Mouse (Mus musculus): Measurements from ENCODE around the gene Ryr3. TPM values are rescaled to one million over a fixed set of nuclear protein-coding genes. Genes with fewer than 3 reads are reported as not detected.

Ryr3 gene
- polyA plus RNA-seq, 1 experiment, result not detected

- Histone ChIP-seq H3K9me3 (no peaks in the 10 kb centered on the region), H3K36me3 (replicated peaks; ENCODE audit: low read length) (no peaks in the 10 kb centered on the region), H3K27me3 (replicated peaks) (no peaks in the 10 kb centered on the region), H3K4me1 (no peaks in the 10 kb centered on the region), H3K4me3 (replicated peaks) (no peak overlapping the region)
- TF ChIP-seq FLI1 (IDR thresholded peaks at IDR 0.05; ENCODE audit: low read length) (no peak), GATA1 (IDR thresholded peaks at IDR 0.05; ENCODE audit: borderline replicate concordance, low read length) (no peak)
Observed at GRCm38 (mm10) chr2:112881376-112881775, 335.5 kb downstream of the Ryr3 start.

GRCm38 (mm10) chr2:112877404-112877803 lies 339.5 kb downstream of the Ryr3 start:
- H3K9me3 ChIP-seq, result no peaks in the 10 kb centered on the region
- TF ChIP-seq GATA1 (IDR thresholded peaks at IDR 0.05; ENCODE audit: borderline replicate concordance, low read length) (no peak), FLI1 (IDR thresholded peaks at IDR 0.05; ENCODE audit: low read length) (no peak)
- H3K4me3 ChIP-seq (replicated peaks), result no peak overlapping the region
- no peaks in the 10 kb centered on the region for H3K27me3 ChIP-seq (replicated peaks)
- H3K36me3 ChIP-seq (replicated peaks; ENCODE audit: low read length), result no peaks in the 10 kb centered on the region
- no peaks in the 10 kb centered on the region for H3K4me1 ChIP-seq

GRCm38 (mm10) chr2:112866043-112866551 lies 350.8 kb downstream of the Ryr3 start:
- Histone ChIP-seq H3K27me3 (replicated peaks) (no peaks in the 10 kb centered on the region), H3K4me1 (no peaks in the 10 kb centered on the region), H3K4me3 (replicated peaks) (no peak overlapping the region), H3K9me3 (no peaks in the 10 kb centered on the region), H3K36me3 (replicated peaks; ENCODE audit: low read length) (no peaks in the 10 kb centered on the region)
- no peak for TF ChIP-seq FLI1 (IDR thresholded peaks at IDR 0.05; ENCODE audit: low read length)
- TF ChIP-seq GATA1 (IDR thresholded peaks at IDR 0.05; ENCODE audit: borderline replicate concordance, low read length), result no peak

GRCm38 (mm10) chr2:112861792-112862191 lies 355.1 kb downstream of the Ryr3 start:
- TF ChIP-seq GATA1 (IDR thresholded peaks at IDR 0.05; ENCODE audit: borderline replicate concordance, low read length) (no peak), FLI1 (IDR thresholded peaks at IDR 0.05; ENCODE audit: low read length) (no peak)
- Histone ChIP-seq H3K36me3 (replicated peaks; ENCODE audit: low read length) (no peaks in the 10 kb centered on the region), H3K4me3 (replicated peaks) (no peak overlapping the region), H3K9me3 (no peaks in the 10 kb centered on the region), H3K27me3 (replicated peaks) (no peaks in the 10 kb centered on the region), H3K4me1 (no peaks in the 10 kb centered on the region)

- TF ChIP-seq FLI1 (IDR thresholded peaks at IDR 0.05; ENCODE audit: low read length) (no peak), GATA1 (IDR thresholded peaks at IDR 0.05; ENCODE audit: borderline replicate concordance, low read length) (no peak)
- Histone ChIP-seq H3K36me3 (replicated peaks; ENCODE audit: low read length) (no peaks in the 10 kb centered on the region), H3K9me3 (peaks cover 5% of the 10 kb centered on the region; the same call in 1 of the 2 replicates), H3K4me3 (replicated peaks) (no peak overlapping the region), H3K4me1 (no peaks in the 10 kb centered on the region), H3K27me3 (replicated peaks) (no peaks in the 10 kb centered on the region)
Observed at GRCm38 (mm10) chr2:112845583-112846512, 371.0 kb downstream of the Ryr3 start.

- TF ChIP-seq FLI1 (IDR thresholded peaks at IDR 0.05; ENCODE audit: low read length) (no peak), GATA1 (IDR thresholded peaks at IDR 0.05; ENCODE audit: borderline replicate concordance, low read length) (no peak)
- H3K4me1 ChIP-seq, result no peaks in the 10 kb centered on the region
- H3K9me3 ChIP-seq, result no peaks in the 10 kb centered on the region
- no peaks in the 10 kb centered on the region for H3K36me3 ChIP-seq (replicated peaks; ENCODE audit: low read length)
- H3K4me3 ChIP-seq (replicated peaks), result no peak overlapping the region
- no peaks in the 10 kb centered on the region for H3K27me3 ChIP-seq (replicated peaks)
Observed at GRCm38 (mm10) chr2:112842877-112843276, 374.0 kb downstream of the Ryr3 start.

GRCm38 (mm10) chr2:112831423-112832305 lies 385.2 kb downstream of the Ryr3 start:
- Histone ChIP-seq H3K36me3 (replicated peaks; ENCODE audit: low read length) (no peaks in the 10 kb centered on the region), H3K27me3 (replicated peaks) (no peaks in the 10 kb centered on the region), H3K4me1 (no peaks in the 10 kb centered on the region), H3K9me3 (0 out of 2 replicates have a peak, but pooled peaks cover 6% of the 10 kb centered on the region), H3K4me3 (replicated peaks) (no peak overlapping the region)
- no peak for TF ChIP-seq GATA1 (IDR thresholded peaks at IDR 0.05; ENCODE audit: borderline replicate concordance, low read length)
- TF ChIP-seq FLI1 (IDR thresholded peaks at IDR 0.05; ENCODE audit: low read length), result no peak

DNA sequence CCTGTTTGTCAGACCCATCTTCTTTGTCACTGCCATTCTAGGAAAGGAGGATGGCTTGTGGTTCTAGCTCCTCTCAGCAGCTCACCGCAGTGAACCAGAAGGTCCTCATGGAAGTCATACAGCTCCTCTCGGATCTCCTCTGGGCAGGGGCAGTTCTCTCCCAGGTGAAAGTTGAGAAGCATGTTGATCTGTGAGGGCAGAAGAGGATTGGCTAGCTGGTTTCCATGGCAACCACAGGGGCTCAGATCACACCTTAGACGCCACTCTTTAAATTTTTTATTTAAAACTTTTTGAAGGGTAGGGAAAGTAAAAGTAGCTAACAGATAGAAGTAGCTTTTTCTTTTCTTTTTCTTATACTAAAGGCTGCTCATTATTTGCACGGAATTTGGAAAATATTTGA lies 390.3 kb downstream of the Ryr3 start:
- no peak overlapping the region for H3K4me3 ChIP-seq (replicated peaks)
- no peaks in the 10 kb centered on the region for H3K4me1 ChIP-seq
- no peaks in the 10 kb centered on the region for H3K36me3 ChIP-seq (replicated peaks; ENCODE audit: low read length)
- no peaks in the 10 kb centered on the region for H3K27me3 ChIP-seq (replicated peaks)
- H3K9me3 ChIP-seq, result no peaks in the 10 kb centered on the region
- TF ChIP-seq GATA1 (IDR thresholded peaks at IDR 0.05; ENCODE audit: borderline replicate concordance, low read length), result no peak
- no peak for TF ChIP-seq FLI1 (IDR thresholded peaks at IDR 0.05; ENCODE audit: low read length)

GRCm38 (mm10) chr2:112822721-112823120 lies 394.2 kb downstream of the Ryr3 start:
- Histone ChIP-seq H3K4me3 (replicated peaks) (no peak overlapping the region), H3K27me3 (replicated peaks) (no peaks in the 10 kb centered on the region), H3K9me3 (no peaks in the 10 kb centered on the region), H3K4me1 (no peaks in the 10 kb centered on the region), H3K36me3 (replicated peaks; ENCODE audit: low read length) (no peaks in the 10 kb centered on the region)
- TF ChIP-seq FLI1 (IDR thresholded peaks at IDR 0.05; ENCODE audit: low read length) (no peak), GATA1 (IDR thresholded peaks at IDR 0.05; ENCODE audit: borderline replicate concordance, low read length) (no peak)

Data from megakaryocyte, embryonic 14.5 days (primary cell).